Mouse (Mus musculus) heart, postnatal 0 days (tissue): ENCODE measurements around the gene Tespa1. TPM values are rescaled to one million over a fixed set of nuclear protein-coding genes. Genes with fewer than 3 reads are reported as not detected.
"Not testable (repeated sequence)": the region's sequence is repeated elsewhere in the genome, so short reads cannot be mapped to it uniquely, and the experiment has no call there.

Experiments
- ATAC-seq: fragments of 200-750 bp; cut with Nextera tagmentation; 2 replicates; pipeline ENCODE4 v1.8.0; 2017; ENCODE audit warnings: low read depth, moderate number of reproducible peaks, moderate library complexity; ENCODE audit not compliant: insufficient read depth
- DNase-seq: peaks from one replicate; pipeline ENCODE4 v3.0.0-alpha.2; 2016; ENCODE audit warnings: low spot score
- H3K27ac ChIP-seq: fragments of 300-500 bp; sonication (generic); 2 replicates; pipeline ENCODE4 v1.5.1; 2014; ENCODE audit warnings: low read depth, mild to moderate bottlenecking
- H3K27me3 ChIP-seq: fragments of 300-500 bp; sonication (generic); 2 replicates; pipeline ENCODE4 v1.6.1; 2014; ENCODE audit warnings: low read length, mixed read lengths; ENCODE audit not compliant: control insufficient read depth, insufficient read depth
- H3K36me3 ChIP-seq: fragments of 300-500 bp; sonication (generic); replicated peaks from 2 replicates; pipeline ENCODE4 v1.6.1; 2014; ENCODE audit warnings: low read length, mixed read lengths; ENCODE audit not compliant: control insufficient read depth, insufficient read depth
- H3K4me1 ChIP-seq: fragments of 300-500 bp; sonication (generic); 2 replicates; pipeline ENCODE4 v1.6.1; 2014; ENCODE audit warnings: antibody characterized with exemption; ENCODE audit not compliant: control insufficient read depth, insufficient read depth
- H3K4me2 ChIP-seq: fragments of 300-500 bp; sonication (generic); 2 replicates; pipeline ENCODE4 v1.6.1; 2014; ENCODE audit warnings: low read depth, mild to moderate bottlenecking, low read length, moderate library complexity
- H3K4me3 ChIP-seq: fragments of 300-500 bp; sonication (generic); 2 replicates; pipeline ENCODE4 v1.5.1; 2014; ENCODE audit warnings: low read depth, low read length
- H3K9ac ChIP-seq: fragments of 300-500 bp; sonication (generic); replicated peaks from 2 replicates; pipeline ENCODE4 v1.6.1; 2014; ENCODE audit warnings: low read depth, low read length, mixed read lengths
- H3K9me3 ChIP-seq: fragments of 300-500 bp; sonication (generic); replicated peaks from 2 replicates; pipeline ENCODE4 v1.6.1; 2016; ENCODE audit warnings: low read length; ENCODE audit not compliant: control insufficient read depth
- CTCF ChIP-seq: IDR thresholded peaks from 2 replicates; pipeline ENCODE4 v1.5.1; 2016; ENCODE audit warnings: antibody characterized with exemption, control low read depth, low read depth
- EP300 ChIP-seq: IDR thresholded peaks from 2 replicates; pipeline ENCODE4 v1.6.1; 2016; ENCODE audit warnings: antibody characterized with exemption, low read depth
- WGBS: fragments of 180-500 bp; shearing (Covaris S2); extraction: QIAGEN DNeasy Blood & Tissue Kit; methylation state at CpG from one replicate; pipeline ENCODE4 v1.1.7; 2014; 5-methylcytosine and 5-hydroxymethylcytosine counted together
- polyA plus RNA-seq: library from polyadenylated mRNA; unstranded; fragments of >200 nt; fragmentation: Nextera tagmentation; extraction: Ambion mirVana; gene quantifications from 2 replicates; pipeline ENCODE4 v1.2.1, GENCODE M21; 2015
- total RNA-seq: library from RNA; depleted of rRNA; stranded (reverse); fragments of >200 nt; gene quantifications from 2 replicates; pipeline ENCODE4 v1.2.3, GENCODE M21; 2014; ENCODE audit warnings: low replicate concordance; rRNA removed

The Tespa1 gene
- total and polyA plus RNA-seq, 2 experiments from 2014 or later, result not detected

- H3K4me2 ChIP-seq, result no peak within 1 kb of the TSS
- no peak within 1 kb of the TSS for H3K4me3 ChIP-seq
- H3K36me3 ChIP-seq, result no peaks in the 10 kb centered on the region
- ATAC-seq, result no peak
- no peaks in the 10 kb centered on the region for H3K9me3 ChIP-seq
- TF ChIP-seq EP300 (no peak), CTCF (no peak)
- no peak within 1 kb of the TSS for H3K9ac ChIP-seq
- no peaks in the 10 kb centered on the region for H3K4me1 ChIP-seq
- no peak for DNase-seq
- no peak within 1 kb of the TSS for H3K27ac ChIP-seq
- H3K27me3 ChIP-seq, result no peaks in the 10 kb centered on the region
These were observed 71.6 kb downstream of the Tespa1 start, which contains the start of gene Vmn2r84 for GRCm38 (mm10) chr10:130394232-130394631. Vmn2r84 (minus strand) TSS chr10:130394332.

DNA sequence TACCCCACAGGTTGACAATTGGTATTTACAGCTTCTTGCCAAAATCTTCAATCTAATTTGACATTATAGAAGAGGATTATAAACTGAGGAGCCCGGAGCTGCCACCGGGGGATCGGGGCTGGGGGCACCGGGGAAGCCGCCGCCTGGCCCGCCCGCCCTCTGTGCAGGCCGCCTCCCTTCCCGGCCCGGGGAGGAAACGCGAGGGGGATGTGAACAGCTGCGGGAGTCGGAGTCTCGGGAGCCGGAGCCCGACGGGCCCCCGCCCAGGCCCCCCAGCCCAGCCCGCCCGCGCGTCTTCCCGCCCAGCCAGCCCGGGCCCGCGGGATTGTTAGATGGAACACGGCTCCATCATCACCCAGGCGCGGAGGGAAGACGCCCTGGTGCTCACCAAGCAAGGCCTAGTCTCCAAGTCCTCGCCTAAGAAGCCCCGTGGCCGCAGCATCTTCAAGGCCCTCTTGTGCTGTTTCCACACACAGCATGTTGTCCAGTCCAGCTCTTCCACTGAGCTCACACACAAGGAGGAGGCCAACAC lies 89.6 kb downstream of the Tespa1 start:
- peak; percentile 51; the same call in 1 of the 2 replicates for ATAC-seq
- H3K9ac ChIP-seq, H3K4me2 ChIP-seq, DNase-seq, H3K27me3 ChIP-seq, H3K36me3 ChIP-seq, H3K4me3 ChIP-seq, H3K9me3 ChIP-seq, H3K4me1 ChIP-seq, H3K27ac ChIP-seq: not testable (repeated sequence)
- WGBS, result 40% methylated on average over 14 of the region's 35 CpGs

Other genes starting within 250 kb of the Tespa1 start
- not detected in 2 replicates for gene Olfr823, start 207.5 kb upstream of the Tespa1 start, total RNA-seq
- gene Olfr823, start 207.5 kb upstream of the Tespa1 start, polyA plus RNA-seq, result not detected in 2 replicates
- not detected in 2 replicates for gene Olfr824, start 192.9 kb upstream of the Tespa1 start, total RNA-seq
- not detected in 2 replicates for gene Olfr824, start 192.9 kb upstream of the Tespa1 start, polyA plus RNA-seq
- not detected in 2 replicates for gene Olfr825, start 156.1 kb upstream of the Tespa1 start, total RNA-seq
- not detected in 2 replicates for gene Olfr825, start 156.1 kb upstream of the Tespa1 start, polyA plus RNA-seq
- gene Olfr826, start 138.7 kb upstream of the Tespa1 start, total RNA-seq, result not detected in 2 replicates
- gene Olfr826, start 138.7 kb upstream of the Tespa1 start, polyA plus RNA-seq, result not detected in 2 replicates
- not detected in 2 replicates for gene Olfr827, start 108.5 kb upstream of the Tespa1 start, total RNA-seq
- not detected in 2 replicates for gene Olfr827, start 108.5 kb upstream of the Tespa1 start, polyA plus RNA-seq
- gene Neurod4, start 42.6 kb upstream of the Tespa1 start, total RNA-seq, result not detected in 2 replicates
- not detected in 2 replicates for gene Neurod4, start 42.6 kb upstream of the Tespa1 start, polyA plus RNA-seq
- not detected in 2 replicates for gene Vmn2r84, start 71.5 kb downstream of the Tespa1 start, total RNA-seq
- not detected in 2 replicates for gene Vmn2r84, start 71.5 kb downstream of the Tespa1 start, polyA plus RNA-seq
- gene Vmn2r85, start 106.8 kb downstream of the Tespa1 start, total RNA-seq, result not detected in 2 replicates
- not detected in 2 replicates for gene Vmn2r85, start 106.8 kb downstream of the Tespa1 start, polyA plus RNA-seq
- not detected in 2 replicates for gene Vmn2r86, start 133.2 kb downstream of the Tespa1 start, total RNA-seq
- not detected in 2 replicates for gene Vmn2r86, start 133.2 kb downstream of the Tespa1 start, polyA plus RNA-seq
- gene Vmn2r87, start 174.5 kb downstream of the Tespa1 start, total RNA-seq, result not detected in 2 replicates
- gene Vmn2r87, start 174.5 kb downstream of the Tespa1 start, polyA plus RNA-seq, result not detected in 2 replicates